Mouse (Mus musculus) CH12.LX (cell line): ENCODE measurements around the gene Galnt9.

ENCODE experiments used
- CTCF ChIP-seq, 2 experiments: IDR thresholded peaks in 1 of 2; conservative IDR thresholded peaks in 1 of 2; 2 replicates each; pipeline ENCODE4 v1.5.1; 2011 to 2012; ENCODE audit warnings: low read depth in 2 of 2, low read length in 2 of 2, improper control_type of control experiment in 1 of 2, inconsistent platforms in 1 of 2, mild to moderate bottlenecking in 1 of 2, moderate library complexity in 1 of 2
- EP300 ChIP-seq: IDR thresholded peaks from 2 replicates; pipeline ENCODE4 v1.6.1; 2011; ENCODE audit warnings: low read length, improper control_type of control experiment
- ETS1 ChIP-seq: conservative IDR thresholded peaks from 2 replicates; pipeline ENCODE4 v1.6.1; 2012; ENCODE audit warnings: low read depth, mild to moderate bottlenecking, inconsistent platforms, low read length, improper control_type of control experiment, moderate library complexity
- KAT2A ChIP-seq: IDR thresholded peaks from 2 replicates; pipeline ENCODE4 v1.6.1; 2012; ENCODE audit warnings: low read length, improper control_type of control experiment, inconsistent platforms; ENCODE audit not compliant: insufficient replicate concordance
- MAX ChIP-seq: IDR thresholded peaks from 2 replicates; pipeline ENCODE4 v1.6.1; 2011; ENCODE audit warnings: low read length, improper control_type of control experiment
- MEF2A ChIP-seq: IDR thresholded peaks from 2 replicates; pipeline ENCODE4 v1.6.1; 2014; ENCODE audit warnings: low read depth, mild to moderate bottlenecking, inconsistent platforms, low read length, improper control_type of control experiment, borderline replicate concordance
- POLR2A ChIP-seq: IDR thresholded peaks from 2 replicates; pipeline ENCODE4 v1.6.1; 2011; ENCODE audit warnings: low read depth, mild to moderate bottlenecking, improper control_type of control experiment, low read length
- RCOR1 ChIP-seq: conservative IDR thresholded peaks from 2 replicates; pipeline ENCODE4 v1.6.1; 2012; ENCODE audit warnings: low read depth, mild to moderate bottlenecking, inconsistent platforms, low read length, improper control_type of control experiment
- UBTF ChIP-seq: IDR thresholded peaks from 2 replicates; pipeline ENCODE4 v1.6.1; 2012; ENCODE audit warnings: low read depth, mild to moderate bottlenecking, inconsistent platforms, low read length, improper control_type of control experiment, moderate library complexity
- USF1 ChIP-seq: IDR thresholded peaks from 2 replicates; pipeline ENCODE4 v1.6.1; 2014; ENCODE audit warnings: low read depth, mild to moderate bottlenecking, inconsistent platforms, low read length, improper control_type of control experiment
- ZMIZ1 ChIP-seq: IDR thresholded peaks from 2 replicates; pipeline ENCODE4 v1.6.1; 2012; ENCODE audit warnings: low read depth, mild to moderate bottlenecking, inconsistent platforms, low read length, improper control_type of control experiment
- ZNF384 ChIP-seq: IDR thresholded peaks from 2 replicates; pipeline ENCODE4 v1.6.1; 2012; ENCODE audit warnings: low read depth, low read length, improper control_type of control experiment, inconsistent platforms

DNA sequence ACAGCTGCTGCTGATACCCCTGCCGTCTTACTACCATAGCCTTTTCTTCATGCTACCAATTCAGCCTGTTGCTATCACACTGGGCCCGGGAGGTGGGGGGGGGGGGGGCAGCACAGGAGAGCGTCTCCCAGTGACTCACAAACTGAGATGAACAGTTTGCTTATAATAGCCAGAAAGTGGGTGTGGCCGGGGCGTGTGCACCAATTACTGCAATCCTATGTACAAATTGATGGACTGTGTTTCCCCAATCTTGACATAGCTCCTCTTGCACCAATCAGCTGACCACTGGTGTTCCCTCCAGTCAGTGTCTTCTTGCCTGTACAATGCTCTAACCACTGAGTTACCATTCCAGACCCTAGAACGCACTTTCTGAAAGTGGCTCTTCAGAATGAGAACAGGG lies 64.2 kb downstream of the Galnt9 start:
- TF ChIP-seq MEF2A, result no peak
- TF ChIP-seq MAX, result no peak
- no peak for TF ChIP-seq CTCF (conservative IDR thresholded peaks at IDR 0.05 in 1 of 2, IDR thresholded peaks at IDR 0.05 in 1 of 2; ENCODE audit: low read depth in 2 of 2, low read length in 2 of 2)
- no peak for TF ChIP-seq ZNF384
- no peak for TF ChIP-seq ETS1
- no peak for TF ChIP-seq ZMIZ1
- TF ChIP-seq RCOR1, result no peak
- TF ChIP-seq POLR2A, result no peak
- no peak for TF ChIP-seq KAT2A
- no peak for TF ChIP-seq EP300
- no peak for TF ChIP-seq USF1
- TF ChIP-seq UBTF, result no peak
